9 mouse cellular contexts compared by ENCODE assay signal in genomic region chr9:33000691-33001164, GRCm38 (mm10).
A peak's percentile ranks its signal among the peaks of the same experiment; 100 is the strongest.
DNase-seq lines count a peak whose midpoint lies in the region; ATAC-seq and TF ChIP-seq lines count a peak whose summit lies in the region.
"Had no signal": no experiment of that assay in that cellular context is flagged by ENCODE, and none has a peak within 500 bp of the region (broad histone marks: within the 10 kb centered on the region; RNA-seq: fewer than 3 reads in every experiment).

No protein-coding gene starts in this region.

- TF ChIP-seq EP300 in liver, postnatal 0 days (IDR thresholded peaks at IDR 0.05; ENCODE audit: low read depth): no peak

- no peak for ATAC-seq in liver, postnatal 0 days
- peak; percentile 51; the same call in 1 of the 2 replicates for ATAC-seq in intestine, embryonic 15.5 days
- ATAC-seq in neural tube, embryonic 11.5 days (ENCODE audit: insufficient read depth, low FRiP score, low TSS enrichment): no peak

- H3K9ac ChIP-seq in liver, postnatal 0 days (replicated peaks): no peak overlapping the region
- no peak overlapping the region for H3K9ac ChIP-seq in intestine, embryonic 15.5 days
- no peak overlapping the region for H3K9ac ChIP-seq in neural tube, embryonic 11.5 days (ENCODE audit: low read length)

- intact Hi-C loops in gastrocnemius, postnatal 14 days (cut with DNase I; ENCODE audit: low total_unique reads): no loop called here

- H3K9me3 ChIP-seq in liver, postnatal 0 days (ENCODE audit: low read length): no peaks in the 10 kb centered on the region
- H3K9me3 ChIP-seq in intestine, embryonic 15.5 days: no peaks in the 10 kb centered on the region
- no peaks in the 10 kb centered on the region; the same call in 1 of the 2 replicates for H3K9me3 ChIP-seq in neural tube, embryonic 11.5 days (ENCODE audit: control insufficient read depth, low read length)

- no peak overlapping the region for H3K4me3 ChIP-seq in liver, postnatal 0 days (ENCODE audit: low read depth, low read length)
- no peak overlapping the region for H3K4me3 ChIP-seq in intestine, embryonic 15.5 days (replicated peaks)
- no peak overlapping the region for H3K4me3 ChIP-seq in neural tube, embryonic 11.5 days (ENCODE audit: low read depth, low read length)

- H3K36me3 ChIP-seq in liver, postnatal 0 days (replicated peaks; ENCODE audit: insufficient read depth, low read length): no peaks in the 10 kb centered on the region
- no peaks in the 10 kb centered on the region for H3K36me3 ChIP-seq in intestine, embryonic 15.5 days
- no peaks in the 10 kb centered on the region for H3K36me3 ChIP-seq in neural tube, embryonic 11.5 days (ENCODE audit: control insufficient read depth, insufficient read depth, low read length)

- no peak overlapping the region for H3K4me2 ChIP-seq in liver, postnatal 0 days (ENCODE audit: low read depth, low read length)
- peak overlapping the region; percentile 7; the same call in 1 of the 2 replicates for H3K4me2 ChIP-seq in intestine, embryonic 15.5 days (replicated peaks)
- H3K4me2 ChIP-seq in neural tube, embryonic 11.5 days (ENCODE audit: low read depth): no peak overlapping the region

- H3K27ac ChIP-seq in liver, postnatal 0 days (ENCODE audit: low read depth): no peak overlapping the region
- H3K27ac ChIP-seq in intestine, embryonic 15.5 days: peak overlapping the region; percentile 19; the same call in 1 of the 2 replicates
- H3K27ac ChIP-seq in neural tube, embryonic 11.5 days (ENCODE audit: low read depth, low read length): no peak overlapping the region

- 55% methylated on average over 7 of the region's 7 CpGs for WGBS in liver, postnatal 0 days (ENCODE audit: insufficient replicate concordance)
- WGBS in intestine, embryonic 15.5 days: 32% methylated on average over 7 of the region's 7 CpGs
- 61% methylated on average over 7 of the region's 7 CpGs for WGBS in neural tube, embryonic 11.5 days

- H3K27me3 ChIP-seq in liver, postnatal 0 days (ENCODE audit: insufficient read depth, low read length): no peaks in the 10 kb centered on the region
- H3K27me3 ChIP-seq in intestine, embryonic 15.5 days (replicated peaks): no peaks in the 10 kb centered on the region
- H3K27me3 ChIP-seq in neural tube, embryonic 11.5 days (ENCODE audit: control insufficient read depth, insufficient read depth, low read length): no peaks in the 10 kb centered on the region

- TF ChIP-seq CTCF in liver, postnatal 0 days (IDR thresholded peaks at IDR 0.05; ENCODE audit: low read depth): no peak

- DNase-seq in liver: peak; percentile 11
- no peak for DNase-seq in liver, postnatal 0 days
- peak; percentile 28 for DNase-seq in gastrocnemius, postnatal 14 days
- peak; percentile 14 for DNase-seq in neural tube, embryonic 11.5 days (ENCODE audit: low spot score)
- DNase-seq in ovary, postnatal 10 days (ENCODE audit: low spot score): no peak
- DNase-seq in frontal cortex, postnatal 25 days (ENCODE audit: low spot score in 2 of 2): no peak
- DNase-seq in cerebellum, adult 9-10 months: no peak
- DNase-seq: right cerebral cortex, postnatal 25 days had no signal

- H3K4me1 ChIP-seq in liver, postnatal 0 days (ENCODE audit: insufficient read depth): no peaks in the 10 kb centered on the region
- no peaks in the 10 kb centered on the region; the same call in 1 of the 2 replicates for H3K4me1 ChIP-seq in intestine, embryonic 15.5 days (replicated peaks)
- H3K4me1 ChIP-seq in neural tube, embryonic 11.5 days (ENCODE audit: control insufficient read depth, insufficient read depth, low read length): no peaks in the 10 kb centered on the region

Comparison
In these comparisons a context has a peak if more than half of its experiments do, and no peak if none do; other contexts are left out.
1. DNase-seq: peak in liver (single experiment), gastrocnemius, postnatal 14 days (single experiment) and neural tube, embryonic 11.5 days (single experiment); none in liver, postnatal 0 days (single experiment), ovary, postnatal 10 days (single experiment), frontal cortex, postnatal 25 days (0 of 2) and cerebellum, adult 9-10 months (single experiment).